Mouse (Mus musculus): ENCODE data around the gene Eed.

DNA sequence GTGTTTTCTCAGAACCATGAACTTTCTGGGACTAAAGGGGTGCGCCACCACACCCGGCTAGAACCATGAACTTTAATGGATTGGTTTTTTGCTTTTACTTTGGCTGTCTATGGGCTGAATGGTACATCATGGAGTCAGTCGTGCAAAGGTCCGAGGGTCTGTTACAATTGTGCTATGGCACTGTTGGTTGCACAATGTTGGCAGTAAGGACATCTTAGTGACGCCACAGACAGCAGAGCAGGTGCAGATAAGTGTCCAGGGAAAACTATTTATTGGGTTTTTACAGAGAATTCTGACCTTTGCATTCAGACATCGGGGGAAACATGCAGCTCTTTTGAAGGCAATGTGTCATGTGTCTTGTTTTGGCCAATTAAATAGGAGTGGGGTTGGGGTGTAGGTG is 39.5 kb upstream of the Eed start:
- no peak for TF ChIP-seq CHD2 (IDR thresholded peaks at IDR 0.05; ENCODE audit: low read depth, low read length)
- no peak for TF ChIP-seq ZNF384 (IDR thresholded peaks at IDR 0.05; ENCODE audit: low read depth, low read length)
- no peak for TF ChIP-seq HCFC1 (IDR thresholded peaks at IDR 0.05; ENCODE audit: borderline replicate concordance, insufficient read depth, low read length)
- no peak for TF ChIP-seq ZC3H11A (IDR thresholded peaks at IDR 0.05; ENCODE audit: borderline replicate concordance, low read depth, low read length)
